Mouse (Mus musculus) C2C12 (cell line): ENCODE data around the gene Bcat2.

Experiments
- CEBPB ChIP-seq: IDR thresholded peaks from one replicate; pipeline ENCODE4 v1.6.1; 2011; ENCODE audit warnings: low read depth, mild to moderate bottlenecking, control low read depth, moderate library complexity
- CTCF ChIP-seq: IDR thresholded peaks from one replicate; pipeline ENCODE4 v1.5.1; 2011; ENCODE audit not compliant: control insufficient read depth, insufficient read depth, insufficient read length
- MAX ChIP-seq: IDR thresholded peaks from one replicate; pipeline ENCODE4 v1.6.1; 2011; ENCODE audit warnings: mild to moderate bottlenecking, control low read depth
- MYOD1 ChIP-seq: IDR thresholded peaks from one replicate; pipeline ENCODE4 v1.6.1; 2011; ENCODE audit warnings: low read depth; ENCODE audit not compliant: control insufficient read depth, insufficient read length
- USF1 ChIP-seq: IDR thresholded peaks from one replicate; pipeline ENCODE4 v1.6.1; 2011; ENCODE audit warnings: low read depth, mild to moderate bottlenecking, control low read depth, moderate library complexity

DNA sequence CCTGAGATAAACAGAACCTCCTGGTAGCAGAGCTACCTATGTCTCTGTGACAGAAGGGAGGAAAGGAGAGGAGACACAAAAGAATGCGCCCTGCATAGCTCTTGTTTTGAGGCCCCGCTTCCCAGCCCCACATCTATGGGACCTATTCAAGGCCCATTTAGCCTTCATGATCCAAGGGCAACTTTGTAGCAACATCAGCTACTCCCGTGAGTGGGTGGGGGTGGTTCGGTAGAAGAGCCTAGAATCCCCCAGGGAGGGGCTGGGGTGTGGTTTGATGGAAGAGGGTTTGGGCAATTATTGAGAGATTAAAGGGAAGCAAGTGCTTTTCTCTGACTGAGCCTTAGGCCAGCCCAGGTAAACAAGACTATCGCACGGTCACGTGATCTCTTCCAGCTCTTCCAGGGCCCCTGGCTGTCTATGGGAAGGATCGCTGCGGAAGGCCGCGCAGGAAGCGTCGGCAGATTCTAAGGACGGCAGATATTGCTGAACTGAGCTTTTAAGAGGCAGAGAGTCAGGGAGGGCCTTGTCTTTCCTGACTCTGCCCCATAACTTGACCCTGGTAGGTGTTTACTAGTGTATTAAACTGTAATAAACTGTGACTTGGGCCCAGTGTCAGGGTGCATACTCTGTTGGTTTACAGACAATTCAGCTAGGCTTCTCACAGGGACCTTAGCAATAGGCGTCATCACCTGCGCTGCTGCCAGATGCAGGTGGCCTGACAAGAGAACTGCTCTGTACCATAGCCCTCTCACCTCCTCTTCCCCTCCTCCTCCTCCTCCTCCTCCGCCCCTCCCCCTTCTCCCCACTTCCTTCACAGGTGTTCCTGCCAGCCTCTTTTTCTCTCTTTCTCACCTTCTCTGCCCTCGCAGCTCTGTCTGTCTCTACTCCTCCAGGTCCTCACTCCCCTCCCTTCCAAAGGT lies 29.3 kb downstream of the Bcat2 start:
- TF ChIP-seq CTCF (no peak), MAX (no peak), MYOD1 (no peak), CEBPB (no peak), USF1 (no peak)
